Mouse (Mus musculus) gastrocnemius, postnatal 10 days (tissue): Measurements from ENCODE around the gene Cfap46. TPM values are rescaled to one million over a fixed set of nuclear protein-coding genes. Genes with fewer than 3 reads are reported as not detected.
A peak's percentile ranks its signal among the peaks of the same experiment; 100 is the strongest.
"Not testable (repeated sequence)": the region's sequence is repeated elsewhere in the genome, so short reads cannot be mapped to it uniquely, and the experiment has no call there.

ENCODE experiments used
- DNase-seq: peaks from one replicate; pipeline ENCODE4 v3.0.0; 2021; ENCODE audit warnings: mixed read lengths
- total RNA-seq, 2 experiments: library from RNA; stranded (reverse); gene quantifications; 2 replicates each; pipeline ENCODE4 v1.2.3; 2021

Gene Cfap46
- total RNA-seq, 2 experiments from 2014 or later, result 0.09 TPM; not detected in 1

DNA sequence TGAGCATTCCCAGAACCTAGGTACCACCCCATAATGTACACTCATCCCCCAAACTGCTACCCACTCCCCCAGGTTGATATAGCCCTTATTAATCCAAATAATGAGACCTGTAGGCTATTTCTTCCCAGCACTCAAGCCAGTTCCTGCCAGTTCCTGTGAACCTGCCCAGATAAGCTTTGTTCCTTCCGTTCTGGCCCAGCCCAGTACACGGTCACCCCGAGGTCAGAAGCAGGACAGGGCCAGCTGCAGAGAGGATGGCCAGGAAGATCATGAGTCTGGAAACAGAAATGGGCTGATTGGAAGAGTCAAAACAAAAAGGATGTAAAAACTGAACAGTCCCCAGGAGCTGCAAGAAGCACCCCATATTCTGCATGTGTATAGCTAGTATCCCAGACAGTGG, 20.3 kb downstream of the Cfap46 start:
- DNase-seq, result no peak

DNA sequence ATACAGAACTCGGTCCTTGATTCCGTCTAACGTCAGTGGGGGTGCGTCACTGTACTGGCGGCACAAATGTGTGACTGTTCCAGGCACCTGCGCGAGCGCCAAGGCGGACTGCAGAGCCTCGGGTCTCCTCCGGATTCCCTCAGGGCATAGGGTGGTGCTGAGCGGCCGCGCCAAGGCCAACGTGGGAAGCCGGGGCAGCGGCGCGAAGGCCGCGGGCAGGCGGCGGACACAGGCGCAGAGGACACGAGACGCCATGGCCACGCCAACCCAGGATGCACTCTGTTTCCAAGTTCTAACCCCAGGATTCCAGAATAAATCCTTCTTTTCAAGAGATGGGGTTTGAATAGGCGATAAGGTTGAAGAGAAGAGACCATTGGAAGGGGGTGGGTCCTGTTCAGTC, 23.7 kb downstream of the Cfap46 start:
- not testable (repeated sequence) for DNase-seq

DNA sequence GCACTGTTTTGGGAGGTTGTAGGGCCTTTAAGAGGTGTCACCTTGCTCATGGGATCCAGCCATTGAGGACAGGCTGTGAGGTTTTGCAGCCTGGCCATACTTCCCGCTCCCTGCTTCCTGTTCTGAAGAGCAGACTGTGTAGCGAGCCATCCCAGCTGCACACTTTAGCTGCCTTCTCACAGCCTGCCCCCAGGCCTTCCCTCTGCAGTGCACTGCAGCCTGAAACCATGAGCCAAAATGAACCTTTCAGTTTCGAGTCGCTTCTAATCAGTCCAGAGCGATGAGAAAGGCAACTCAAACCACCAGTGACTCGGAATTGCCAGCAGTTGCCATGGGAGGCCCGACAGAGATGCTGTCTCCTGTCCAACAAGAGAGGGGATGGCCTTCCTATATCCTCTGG, 33.9 kb downstream of the Cfap46 start:
- no peak for DNase-seq

DNA sequence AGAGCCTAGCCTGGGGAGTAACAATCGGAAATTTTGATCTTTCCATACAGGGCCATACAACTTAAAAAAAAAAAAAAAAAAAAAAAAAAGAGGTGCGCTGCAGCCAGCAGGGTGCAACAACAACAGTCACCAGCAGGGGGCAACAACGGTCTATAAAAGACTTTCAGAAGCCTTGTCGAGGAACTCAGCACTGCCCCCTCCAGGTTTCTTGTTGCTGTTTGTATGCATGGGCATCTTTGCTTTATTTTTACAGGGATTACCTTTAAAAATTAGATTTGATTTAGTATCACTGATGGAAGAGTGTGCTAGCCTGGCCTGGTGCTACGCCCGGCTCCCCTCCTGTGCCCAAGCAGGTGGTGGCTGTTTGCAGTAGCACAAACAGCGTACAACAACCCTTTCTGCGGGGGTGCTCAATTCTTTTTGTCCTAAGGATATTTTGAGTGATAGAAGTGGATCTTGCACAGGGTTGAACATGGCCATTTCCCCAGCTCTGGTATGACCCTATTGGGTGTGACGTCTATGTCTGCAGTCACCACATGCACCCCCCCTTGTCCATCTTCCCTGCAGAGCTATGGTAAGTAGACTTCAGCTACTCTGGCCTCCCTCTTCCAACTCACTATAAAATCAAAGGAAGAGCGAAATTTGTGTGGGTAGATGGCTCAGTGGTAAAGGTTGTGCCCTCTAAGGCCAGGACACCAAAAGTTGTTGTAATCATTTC, 35.4 kb downstream of the Cfap46 start:
- DNase-seq, result peak; percentile 98

DNA sequence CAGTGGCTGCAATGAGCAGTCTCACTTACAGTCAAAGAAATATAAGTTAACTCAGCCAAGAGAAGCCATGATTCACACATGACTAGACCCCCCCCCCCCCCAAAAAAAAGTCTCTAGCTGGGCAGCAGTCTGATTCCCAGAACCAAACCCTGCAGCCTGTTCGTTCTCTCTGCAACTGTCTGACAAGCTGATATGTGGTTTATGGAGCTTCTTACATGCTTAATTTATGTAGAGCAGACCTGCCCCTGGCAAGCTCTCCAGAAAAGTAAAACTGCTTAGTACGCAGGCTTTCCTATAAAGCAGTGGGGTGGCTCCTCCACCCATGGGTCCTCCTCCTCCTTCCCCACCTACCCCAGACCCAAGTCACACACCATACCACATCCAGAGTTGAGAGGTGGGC, 50.2 kb downstream of the Cfap46 start:
- DNase-seq, result no peak

DNA sequence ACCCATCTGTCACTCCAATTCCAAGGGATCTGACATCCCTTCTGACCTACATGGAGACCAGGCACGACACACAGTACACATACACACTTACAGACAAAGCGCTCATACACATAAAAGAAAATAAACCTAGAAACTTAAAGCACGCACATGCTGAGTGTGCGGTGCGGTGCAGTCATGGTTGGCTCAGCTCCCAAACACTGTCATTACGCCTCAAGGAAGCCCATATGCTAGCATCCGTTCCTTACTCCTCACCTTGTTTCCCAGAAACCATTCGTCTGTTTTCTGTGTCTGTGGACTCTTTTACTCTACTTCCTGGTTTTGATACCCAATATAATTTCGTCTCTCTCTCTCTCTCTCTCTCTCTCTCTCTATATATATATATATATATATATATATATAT, 58.5 kb downstream of the Cfap46 start:
- no peak for DNase-seq

DNA sequence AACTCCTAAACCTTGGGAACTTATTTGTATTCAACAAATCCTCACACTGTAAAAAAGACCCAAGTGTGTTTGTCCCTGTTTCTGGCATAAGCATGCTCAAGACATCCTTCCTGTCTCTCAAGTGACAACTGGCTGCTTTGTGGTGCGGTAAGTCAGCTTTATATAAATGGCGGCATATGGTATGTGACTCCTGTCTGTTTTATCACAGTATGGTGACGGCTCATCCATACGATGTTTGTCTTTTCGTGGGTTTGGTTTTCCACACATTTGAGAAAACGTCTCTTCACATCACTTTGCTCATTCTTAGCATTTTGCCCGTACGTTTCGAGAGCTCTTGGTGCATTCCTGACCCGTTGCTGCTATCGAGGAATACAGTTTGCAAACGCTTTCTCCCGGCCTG, 61.0 kb downstream of the Cfap46 start:
- no peak for DNase-seq

DNA sequence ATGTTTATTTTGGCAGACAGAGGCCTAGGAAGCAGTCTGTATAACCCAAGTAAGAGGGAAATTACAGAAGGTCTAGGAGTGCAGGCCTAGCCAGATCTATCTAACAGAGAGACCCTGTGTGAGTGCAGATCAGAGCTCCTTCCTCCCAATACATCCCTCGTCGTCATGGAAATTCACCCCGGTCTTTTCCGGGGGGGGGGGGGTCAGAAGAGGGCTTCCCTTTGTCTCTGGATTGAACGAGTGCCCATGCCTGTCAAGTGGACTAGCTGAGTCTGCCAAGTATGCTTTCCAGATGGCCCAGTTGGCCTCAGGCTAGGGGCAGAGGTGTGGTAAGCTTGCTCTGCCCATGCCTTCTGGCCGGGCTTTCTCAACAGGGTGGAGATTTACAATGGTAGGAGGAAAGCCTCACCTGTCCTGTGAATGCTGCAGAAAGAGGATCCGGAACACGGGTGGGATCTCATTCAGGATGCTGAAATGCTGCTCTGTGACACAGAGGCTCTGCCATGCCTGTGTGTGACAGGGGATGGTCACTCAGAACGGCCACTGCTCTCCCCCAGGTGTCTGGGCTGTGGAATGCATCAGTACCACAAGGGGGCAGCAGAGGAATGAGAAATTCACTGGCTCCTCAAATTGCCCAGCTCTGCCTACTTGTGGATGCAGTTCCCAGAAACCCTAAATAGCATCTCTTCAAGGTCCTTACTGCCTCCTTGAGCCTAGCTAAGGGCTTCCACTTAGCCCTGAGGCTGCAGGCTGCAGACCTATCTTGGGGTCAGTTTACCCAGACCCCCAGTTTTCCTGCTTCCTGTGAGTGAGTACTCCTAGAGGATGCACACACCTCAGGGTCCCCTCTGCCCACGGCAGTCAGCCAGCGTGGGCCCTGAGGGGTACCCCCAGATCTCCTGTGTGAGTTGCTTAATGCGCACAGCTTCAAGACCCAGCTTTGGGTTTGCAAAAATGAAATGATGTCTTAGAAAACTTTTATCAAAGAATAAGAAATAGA, 67.5 kb downstream of the Cfap46 start:
- peak; percentile 58 for DNase-seq

DNA sequence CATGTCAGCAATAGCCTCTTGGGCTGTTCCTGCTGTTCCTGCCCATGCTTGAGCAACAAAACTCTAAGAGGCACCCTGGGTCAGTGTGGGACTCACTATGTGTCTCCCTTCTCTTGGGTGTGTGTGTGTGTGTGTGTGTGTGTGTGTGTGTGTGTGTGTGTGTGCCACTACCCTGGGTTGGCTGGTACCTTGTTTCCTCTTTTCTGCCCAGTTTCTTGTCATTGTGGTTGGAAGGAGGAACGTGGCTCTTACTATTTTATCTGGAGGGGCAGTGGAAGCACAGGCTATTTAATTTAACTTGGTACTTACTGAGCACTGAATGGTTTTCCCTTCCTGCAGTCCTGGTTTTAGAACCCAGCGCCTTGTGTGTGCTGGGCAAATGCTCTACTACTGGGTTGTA, 73.3 kb downstream of the Cfap46 start:
- DNase-seq, result no peak

DNA sequence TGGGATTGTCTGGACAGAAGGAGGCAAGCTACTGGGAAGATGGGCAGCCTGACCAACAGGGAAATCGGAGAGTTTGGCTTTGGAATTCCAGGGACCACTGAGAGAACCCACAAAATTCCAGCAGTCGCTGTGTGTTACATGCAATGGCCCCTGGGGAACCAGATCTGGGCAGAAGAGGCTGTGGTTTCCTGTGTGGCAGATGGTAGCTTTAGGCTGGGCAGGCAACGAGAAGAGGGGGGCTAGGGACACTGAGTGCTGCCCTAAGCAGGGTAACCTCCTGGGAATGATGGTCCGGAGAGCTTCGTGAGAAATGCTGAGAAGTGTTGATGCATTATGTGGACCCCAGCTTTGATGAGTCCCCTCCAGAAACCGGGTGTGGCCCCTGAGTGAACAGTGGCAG, 87.8 kb downstream of the Cfap46 start:
- no peak for DNase-seq

DNA sequence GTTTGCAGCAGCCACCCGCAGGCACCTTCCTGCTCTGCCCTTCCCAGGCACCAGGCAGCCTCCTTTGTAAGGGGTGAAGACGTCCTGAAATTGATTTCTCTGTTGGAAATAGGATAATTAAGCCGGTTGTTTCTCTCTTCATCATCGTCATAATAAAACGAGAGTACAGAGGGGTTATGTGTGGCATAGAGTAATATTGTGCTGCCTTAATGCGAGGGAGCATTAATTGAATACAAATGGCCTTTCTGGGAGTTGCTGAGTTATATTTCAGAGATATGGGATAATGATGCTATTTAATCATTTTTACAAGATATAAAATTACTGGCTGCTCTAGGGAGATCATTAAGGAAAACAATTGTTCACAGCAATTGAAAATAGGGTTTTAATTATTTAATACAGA, 88.3 kb downstream of the Cfap46 start:
- DNase-seq, result no peak

DNA sequence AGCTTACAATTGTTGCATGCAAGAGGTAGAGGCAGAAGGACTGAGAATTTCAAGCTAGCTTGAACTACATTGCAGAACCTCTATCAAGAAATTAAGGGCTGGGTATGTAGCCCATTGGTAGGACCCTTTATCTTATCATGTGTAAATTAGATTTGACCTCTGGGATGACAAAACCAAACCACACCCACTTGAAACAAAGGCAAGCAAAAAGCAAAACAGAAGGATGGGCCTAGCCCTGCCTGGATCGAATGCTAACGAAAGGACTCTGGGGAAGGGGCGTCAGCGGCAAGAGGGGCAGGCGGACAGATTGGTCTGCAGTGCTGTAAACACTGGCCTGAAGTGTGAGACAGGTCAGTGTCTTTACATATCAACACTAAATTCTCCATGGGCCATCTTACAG, 92.3 kb downstream of the Cfap46 start:
- no peak for DNase-seq

DNA sequence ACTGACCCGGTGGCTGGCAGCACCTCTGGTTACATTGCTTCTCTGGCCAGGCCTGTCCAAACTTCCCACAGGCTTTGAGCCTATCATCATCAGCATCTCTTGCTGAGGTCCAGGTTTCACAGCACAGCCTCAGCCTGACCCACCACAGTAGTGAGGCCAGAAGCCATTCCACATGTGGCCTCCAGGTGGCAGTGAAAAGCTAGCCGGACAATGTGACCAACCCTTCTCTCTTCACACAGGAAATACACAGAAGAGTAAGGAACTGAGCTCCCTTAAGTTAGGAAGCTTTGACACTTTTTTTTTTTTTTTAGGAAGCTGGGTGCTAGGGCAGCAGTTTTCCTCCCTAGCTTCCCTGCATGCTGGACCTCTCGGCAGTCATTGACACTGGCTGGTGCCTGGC, 93.3 kb downstream of the Cfap46 start:
- peak; percentile 23 for DNase-seq

DNA sequence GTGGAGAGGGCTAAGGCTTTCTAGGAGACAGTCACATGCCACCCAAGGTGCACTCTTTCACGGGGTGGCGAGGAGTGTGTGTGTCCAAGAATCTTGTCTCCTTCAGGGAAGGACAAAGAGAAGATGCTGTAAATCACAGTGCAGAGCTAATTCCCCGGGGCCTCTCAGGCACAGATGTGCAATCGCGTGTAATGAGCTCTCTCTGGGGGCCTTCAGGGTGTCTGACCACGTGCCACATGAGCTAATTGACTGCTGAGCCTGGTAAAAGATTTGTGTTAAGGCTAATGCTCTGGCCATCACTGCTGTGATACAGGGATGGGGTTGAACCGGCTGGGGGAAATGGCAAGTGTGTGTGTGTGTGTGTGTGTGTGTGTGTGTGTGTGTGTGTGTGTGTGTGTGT, 95.7 kb downstream of the Cfap46 start:
- no peak for DNase-seq

DNA sequence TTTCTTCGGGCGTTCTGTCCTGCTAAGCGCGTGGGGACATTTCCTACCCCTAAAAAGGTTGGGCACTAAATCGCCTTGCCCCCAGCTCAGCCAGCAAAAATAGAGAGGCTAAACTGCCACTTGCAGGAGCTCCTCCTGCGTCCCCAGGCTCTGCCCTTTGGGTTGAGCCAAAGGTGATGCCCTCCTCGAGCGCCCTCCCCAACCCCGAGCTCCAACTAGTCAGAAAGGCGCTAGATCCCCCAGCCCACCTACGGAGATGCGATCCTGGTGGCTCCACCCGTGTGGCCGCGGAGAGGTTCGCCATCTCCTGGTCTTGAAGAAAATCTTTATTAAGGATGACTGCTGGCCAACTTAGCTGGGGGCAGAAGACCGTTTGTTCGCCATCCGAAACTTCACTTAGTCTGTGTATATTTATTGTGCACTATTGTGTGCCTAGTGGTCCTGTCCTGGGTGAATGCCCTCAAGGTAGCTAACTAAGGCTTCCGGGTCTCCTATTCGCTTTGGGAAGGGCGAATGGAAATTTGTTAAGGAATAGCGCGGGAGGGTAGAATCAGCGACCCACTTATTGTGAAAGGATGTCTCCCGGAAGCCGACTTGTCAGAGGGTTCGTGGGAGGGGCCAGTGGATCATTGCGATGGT, 98.3 kb downstream of the Cfap46 start:
- no peak for DNase-seq

DNA sequence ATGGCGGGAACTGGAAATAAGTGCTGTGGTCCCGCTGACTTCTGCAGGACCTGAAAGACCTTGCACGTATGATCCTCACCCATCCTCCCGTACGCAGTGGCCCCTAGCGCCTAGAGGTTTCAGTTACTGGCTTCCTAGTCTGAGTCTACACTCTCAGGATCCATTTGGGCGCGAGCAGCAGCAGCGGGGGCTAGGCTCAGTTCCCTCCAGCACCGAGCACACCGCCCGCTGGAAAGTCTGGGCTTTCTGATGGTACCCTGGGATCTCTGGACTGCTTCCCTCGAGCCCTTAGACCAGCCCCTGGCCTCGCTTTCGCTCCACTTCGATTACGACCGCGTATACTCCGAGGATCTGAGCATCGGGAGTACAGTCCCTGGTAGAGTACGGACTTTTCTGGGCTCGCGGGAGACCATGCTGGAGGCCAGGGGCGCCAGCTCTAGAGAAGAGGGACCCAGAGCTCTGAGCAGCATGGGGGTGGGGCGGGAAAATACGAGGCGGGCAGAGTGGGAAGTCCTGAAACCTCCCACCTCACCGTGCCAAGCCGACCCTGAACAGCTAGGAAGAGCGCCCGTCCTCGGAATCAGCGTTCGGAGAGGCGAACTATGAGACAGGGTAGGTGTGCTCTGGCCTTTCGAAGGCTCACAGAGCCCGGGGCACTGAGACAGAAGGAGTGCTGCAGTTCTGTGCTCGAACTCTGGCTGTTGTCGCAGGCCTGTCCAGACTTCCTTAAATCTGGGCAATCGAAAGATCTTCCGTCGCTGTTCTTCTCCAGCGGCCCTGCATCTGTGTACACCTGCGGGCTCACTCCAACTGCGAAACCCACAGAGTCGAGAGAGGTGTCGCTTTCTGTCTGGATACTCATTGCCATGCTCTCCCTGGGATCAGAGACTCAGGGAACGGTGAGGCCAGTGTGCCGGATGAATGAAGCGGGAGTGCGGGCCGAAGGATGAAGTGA, 99.1 kb downstream of the Cfap46 start:
- DNase-seq, result no peak

DNA sequence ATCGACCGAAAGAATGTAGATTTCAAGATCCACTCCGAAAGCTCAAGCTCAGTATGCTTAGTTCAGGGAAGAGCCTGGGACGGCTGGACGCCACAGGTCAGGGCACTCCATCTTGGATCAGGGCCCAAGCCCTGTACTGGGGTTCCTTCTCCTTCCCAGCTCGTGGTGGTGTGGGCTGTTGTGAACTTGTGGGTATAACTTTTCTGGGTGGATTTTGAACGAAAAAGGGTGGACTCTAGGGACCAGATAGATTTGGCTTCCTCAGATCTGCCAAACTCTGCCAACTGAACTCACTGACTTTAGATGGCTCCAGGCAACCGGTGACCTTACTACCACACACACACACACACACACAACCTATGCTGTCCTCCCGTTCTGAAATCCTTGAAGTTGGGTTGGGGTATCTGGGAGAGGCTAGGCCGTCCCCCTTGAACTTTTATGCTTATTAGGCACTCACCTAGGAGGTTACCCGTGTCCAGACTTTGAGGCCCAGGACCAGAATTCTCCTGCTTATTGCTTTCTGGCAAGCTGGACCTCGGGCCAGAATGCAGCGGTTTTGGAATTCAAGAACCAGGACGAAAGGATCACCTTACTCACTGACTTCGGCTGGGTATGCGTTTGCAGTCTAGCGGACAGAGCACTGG, 100.4 kb downstream of the Cfap46 start:
- no peak for DNase-seq

DNA sequence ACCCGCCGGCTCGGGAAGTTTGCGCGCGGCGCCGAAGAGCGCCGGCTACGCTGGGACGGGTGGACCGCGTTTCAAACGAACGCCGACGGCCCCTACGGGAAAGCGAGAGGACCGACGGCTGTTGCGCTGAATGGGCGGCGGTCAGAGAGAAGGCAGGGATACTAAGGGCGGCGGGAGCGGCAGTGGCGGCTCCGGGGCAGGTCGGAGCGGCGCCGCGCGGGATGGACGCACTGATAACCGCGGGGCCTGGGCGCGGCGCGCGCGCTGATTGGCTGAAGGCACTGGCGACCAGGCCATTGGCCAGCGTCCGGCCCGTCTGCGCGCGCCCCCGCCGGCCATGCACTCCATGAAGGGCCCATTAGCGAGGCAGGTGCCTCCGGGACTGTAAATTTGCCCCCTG, 101.0 kb downstream of the Cfap46 start, which contains the start of gene Nkx6-2:
Nkx6-2 (minus strand) TSS at position 203 of the 400 bp plus-strand sequence.
- DNase-seq, result peak; percentile 55

DNA sequence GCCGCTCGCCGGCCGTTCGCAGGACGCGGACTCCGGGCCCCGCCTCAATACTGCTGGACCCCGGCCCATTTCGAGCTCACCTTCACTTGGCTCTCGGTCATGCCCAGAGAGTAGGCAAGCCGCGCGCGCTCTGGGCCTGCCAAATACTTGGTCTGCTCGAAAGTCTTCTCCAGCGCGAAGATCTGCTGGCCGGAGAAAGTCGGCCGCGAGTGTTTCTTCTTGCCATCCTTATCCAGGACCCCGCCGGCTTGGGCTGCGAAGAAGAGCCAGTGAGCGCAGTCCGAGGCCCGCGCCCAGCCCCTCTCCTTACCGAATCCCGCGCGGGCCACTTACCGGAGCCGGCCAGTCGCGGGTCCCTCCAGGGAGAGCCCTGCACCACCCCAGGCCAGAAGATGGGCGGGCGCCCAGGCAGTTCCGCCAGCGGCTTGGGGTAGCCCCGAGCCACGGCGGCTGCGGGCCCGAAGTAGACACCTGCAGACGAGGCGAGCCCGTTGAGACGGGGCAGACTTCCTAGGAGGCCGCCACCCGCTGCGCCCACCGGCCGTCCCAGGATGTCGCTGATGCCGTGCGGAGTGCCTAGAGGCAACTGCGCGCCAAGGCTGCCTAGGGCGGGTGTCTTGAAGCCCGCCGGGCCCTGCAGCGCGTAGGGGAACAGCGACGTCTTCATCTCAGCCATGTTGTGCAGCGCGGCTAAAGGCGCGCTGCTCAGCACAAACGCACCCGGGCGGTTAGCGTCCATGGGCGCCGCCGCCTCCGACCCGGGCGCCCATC, 101.6 kb downstream of the Cfap46 start:
- peak; percentile 29 for DNase-seq
